Mouse (Mus musculus) c-Kit-positive CD71-negative TER-119-negative erythroid progenitor cells, embryonic 14.5 days (primary cell): ENCODE data around the gene Gtf2ird1.

ENCODE experiments used
- DNase-seq: peaks from one replicate; pipeline ENCODE4 v3.0.0-alpha.2; 2013; ENCODE audit warnings: low read depth

The Gtf2ird1 gene

DNA sequence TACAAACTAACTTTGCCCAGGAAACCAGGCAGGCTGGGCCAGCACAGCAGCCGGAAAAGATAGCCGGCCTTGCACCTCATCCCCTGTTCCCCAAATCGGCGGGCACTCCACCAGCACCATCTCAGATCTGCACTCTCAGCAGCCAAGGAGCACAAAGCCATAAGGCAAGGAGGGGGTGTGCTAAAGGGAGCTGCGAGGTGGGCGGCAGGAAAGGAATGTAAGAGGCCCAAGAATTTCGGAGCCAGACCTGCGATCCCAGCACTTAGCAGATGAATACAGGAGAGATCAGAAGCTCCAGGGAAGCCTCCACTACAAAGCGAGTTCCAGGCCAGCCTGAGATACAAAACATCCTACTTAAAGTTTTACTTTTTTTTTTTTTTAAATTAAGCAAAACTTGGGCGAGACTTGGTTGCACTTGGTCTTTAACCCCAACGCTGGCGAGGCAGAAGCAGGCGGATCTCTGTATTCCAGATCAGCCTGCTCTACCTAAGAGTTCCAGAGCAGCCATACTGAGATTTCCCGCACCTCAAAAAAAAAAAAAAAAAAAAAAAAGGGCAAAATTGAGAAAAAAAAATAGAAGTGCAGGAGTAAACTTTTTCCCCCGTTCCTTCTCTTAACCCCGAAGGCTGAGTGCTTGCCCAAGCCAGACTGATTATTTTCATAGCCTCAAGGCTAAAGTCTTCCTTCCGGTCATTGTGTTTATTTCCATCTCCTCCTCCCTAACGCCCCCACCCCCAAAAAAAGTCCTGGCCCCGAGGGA is 143.6 kb downstream of the Gtf2ird1 start:
- DNase-seq = no peak

DNA sequence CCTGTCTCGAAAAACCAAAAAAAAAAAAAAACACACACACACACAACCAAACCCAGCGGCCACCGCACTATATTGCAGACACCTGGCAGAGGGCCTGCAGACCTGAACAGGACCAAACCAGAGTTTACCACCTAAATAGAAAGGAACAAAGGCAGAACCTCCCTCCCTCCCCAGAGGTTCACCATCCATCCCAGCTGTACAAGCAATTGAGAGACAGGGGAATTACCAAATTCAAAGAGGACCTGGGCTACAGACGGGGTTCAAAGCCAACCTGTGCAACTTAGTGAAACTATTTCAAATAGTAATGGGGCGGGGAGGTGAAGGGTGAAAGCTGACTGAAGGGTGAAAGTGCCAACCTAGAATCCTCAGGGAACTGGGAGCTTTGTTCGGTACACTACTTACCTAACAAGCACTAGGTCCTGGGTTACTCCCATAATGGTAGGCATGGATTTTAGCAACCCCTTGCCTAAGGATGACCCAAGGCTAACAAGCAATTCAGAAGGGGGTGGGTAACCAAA is 144.6 kb downstream of the Gtf2ird1 start:
- DNase-seq = no peak

DNA sequence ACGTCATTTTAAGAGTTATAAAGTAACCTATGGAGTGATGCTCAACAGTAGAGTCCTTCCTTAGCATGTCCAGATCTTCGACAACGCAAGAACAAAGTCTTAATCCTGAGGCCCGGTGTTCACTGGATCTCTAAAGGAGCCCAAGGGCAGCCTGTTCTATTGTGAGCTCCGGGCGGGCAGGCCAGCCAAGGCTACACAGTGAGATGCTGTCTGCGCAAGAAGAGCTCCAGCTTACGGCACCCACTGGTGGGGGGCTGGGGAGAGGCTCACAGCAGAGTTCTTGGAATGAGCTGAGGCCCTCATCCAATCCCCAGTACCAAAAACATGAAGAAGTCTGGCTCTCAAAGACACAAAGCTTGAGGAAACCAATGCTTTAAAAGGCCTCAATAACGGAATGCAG is 146.3 kb downstream of the Gtf2ird1 start:
- no peak for DNase-seq

DNA sequence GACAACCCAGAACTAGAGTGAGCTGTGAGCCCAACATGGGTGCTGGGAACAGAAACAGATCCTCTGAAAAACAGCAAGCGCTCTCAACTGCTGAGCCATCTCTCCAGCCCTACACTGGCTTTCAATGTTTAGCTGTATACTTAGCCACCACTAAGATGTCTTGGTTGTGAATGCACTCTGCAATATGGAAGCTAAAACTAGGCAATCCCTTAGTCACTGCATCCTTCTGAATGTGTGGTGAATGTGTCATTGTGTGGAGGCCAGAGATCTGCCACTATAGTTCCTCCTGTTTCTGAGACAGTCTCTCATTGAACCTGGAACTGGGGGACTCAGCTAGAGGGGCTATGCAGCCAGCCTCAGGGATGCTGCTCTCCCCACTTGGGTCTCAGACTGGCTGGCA is 147.2 kb downstream of the Gtf2ird1 start:
- no peak for DNase-seq
